In the genomic region with DNA sequence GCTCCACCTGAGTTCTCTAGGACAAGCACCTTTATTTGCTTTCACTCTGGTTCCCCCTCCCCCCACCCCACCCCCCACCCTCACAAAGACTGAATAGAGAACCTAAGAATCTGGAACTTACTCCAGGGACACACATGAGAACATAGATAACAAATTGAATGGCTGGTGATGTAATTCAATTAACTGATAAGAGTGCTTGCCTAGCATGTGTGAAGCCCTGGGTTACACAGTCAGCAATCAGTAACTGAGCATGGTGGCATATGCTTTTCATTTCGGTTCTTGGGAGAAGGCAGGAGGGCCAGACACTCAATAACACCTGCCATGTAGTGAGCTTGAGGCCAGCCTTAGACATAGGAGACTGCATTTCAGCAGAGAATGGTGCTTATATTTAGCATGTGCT, we compare ENCODE assay signal across 10 mouse cellular contexts. TPM values are rescaled to one million over a fixed set of nuclear protein-coding genes. Genes with fewer than 3 reads are reported as not detected.
DNase-seq lines count a peak whose midpoint lies in the region; ATAC-seq and TF ChIP-seq lines count a peak whose summit lies in the region.
"Had no signal": no experiment of that assay in that cellular context is flagged by ENCODE, and none has a peak within 500 bp of the region (broad histone marks: within the 10 kb centered on the region; RNA-seq: fewer than 3 reads in every experiment).

No protein-coding gene starts in this region.

- TF ChIP-seq POLR2A in myocyte (IDR thresholded peaks at IDR 0.05; ENCODE audit: insufficient read length, low read depth), result no peak

- H3K36me3 ChIP-seq in erythroblast, embryonic 14.5 days (ENCODE audit: control insufficient read depth), result peaks cover 23% of the 10 kb centered on the region
- H3K36me3 ChIP-seq in lung, embryonic 14.5 days (ENCODE audit: insufficient read depth), result no peaks in the 10 kb centered on the region
- H3K36me3 ChIP-seq in intestine, embryonic 14.5 days (ENCODE audit: control insufficient read depth, insufficient read depth, low read length), result peaks cover 5% of the 10 kb centered on the region; the same call in 1 of the 2 replicates
- no peaks in the 10 kb centered on the region for H3K36me3 ChIP-seq in myocyte (ENCODE audit: control insufficient read depth, insufficient read depth)

- H3K4me1 ChIP-seq in erythroblast, embryonic 14.5 days (ENCODE audit: control insufficient read depth), result peaks cover 35% of the 10 kb centered on the region
- H3K4me1 ChIP-seq in lung, embryonic 14.5 days (ENCODE audit: insufficient read depth), result peaks cover 5% of the 10 kb centered on the region; the same call in 1 of the 2 replicates
- peaks cover 7% of the 10 kb centered on the region; the same call in 1 of the 2 replicates for H3K4me1 ChIP-seq in intestine, embryonic 14.5 days (replicated peaks; ENCODE audit: control insufficient read depth, insufficient read depth, low read length)

- H3K27ac ChIP-seq in lung, embryonic 14.5 days (ENCODE audit: low read depth), result 0 out of 2 replicates have a peak overlapping the region, but pooled peaks have one; percentile 4
- H3K27ac ChIP-seq in intestine, embryonic 14.5 days (ENCODE audit: low read depth), result no peak overlapping the region

- H3K4me2 ChIP-seq in lung, embryonic 14.5 days, result peak overlapping the region; percentile 73
- H3K4me2 ChIP-seq in intestine, embryonic 14.5 days (ENCODE audit: low read length), result peak overlapping the region; percentile 72
- peak overlapping the region; percentile 81 for H3K4me2 ChIP-seq in myocyte (ENCODE audit: low read depth)

- peak overlapping the region; percentile 91 for H3K4me3 ChIP-seq in erythroblast, embryonic 14.5 days (replicated peaks)
- H3K4me3 ChIP-seq in lung, embryonic 14.5 days (ENCODE audit: low read depth, low read length), result no peak overlapping the region
- no peak overlapping the region for H3K4me3 ChIP-seq in intestine, embryonic 14.5 days (ENCODE audit: low read depth, low read length)
- peak overlapping the region; percentile 73 for H3K4me3 ChIP-seq in myocyte

- no peak for TF ChIP-seq CTCF in lung, embryonic 14.5 days (IDR thresholded peaks at IDR 0.05; ENCODE audit: low read depth)

- H3K9me3 ChIP-seq in erythroblast, embryonic 14.5 days (ENCODE audit: control insufficient read depth, low read length), result no peaks in the 10 kb centered on the region
- no peaks in the 10 kb centered on the region for H3K9me3 ChIP-seq in lung, embryonic 14.5 days (ENCODE audit: low read depth, low read length)
- no peaks in the 10 kb centered on the region for H3K9me3 ChIP-seq in intestine, embryonic 14.5 days (ENCODE audit: control insufficient read depth, low read length)

- no peak overlapping the region for H3K9ac ChIP-seq in lung, embryonic 14.5 days
- H3K9ac ChIP-seq in intestine, embryonic 14.5 days (ENCODE audit: low read length), result no peak overlapping the region

- DNase-seq in lung, embryonic 14.5 days, result no peak
- no peak for DNase-seq in lung, adult 18-20 months
- no peak for DNase-seq in intestine, embryonic 14.5 days (ENCODE audit: low spot score)
- DNase-seq in frontal cortex, adult 2 months (ENCODE audit: extremely low spot score in 1 of 2, low spot score in 1 of 2), result no peak
- DNase-seq in retina, postnatal 1 day, result no peak
- DNase-seq: gastrocnemius, postnatal 25 days had no signal

- no peak overlapping the region for H3ac ChIP-seq in myocyte (ENCODE audit: control insufficient read depth, insufficient read length)

- H3K27me3 ChIP-seq in erythroblast, embryonic 14.5 days (ENCODE audit: control insufficient read depth), result no peaks in the 10 kb centered on the region
- H3K27me3 ChIP-seq in lung, embryonic 14.5 days (ENCODE audit: insufficient read depth, low read length), result no peaks in the 10 kb centered on the region
- H3K27me3 ChIP-seq in intestine, embryonic 14.5 days (replicated peaks; ENCODE audit: control insufficient read depth, insufficient read depth, low read length), result no peaks in the 10 kb centered on the region
- no peaks in the 10 kb centered on the region for H3K27me3 ChIP-seq in myocyte (ENCODE audit: control insufficient read depth, insufficient read depth, insufficient read length)

- WGBS in lung, embryonic 14.5 days, result 62% methylated on average over 1 of the region's 1 CpGs
- WGBS in intestine, embryonic 14.5 days, result 53% methylated on average over 1 of the region's 1 CpGs

- no peaks in the 10 kb centered on the region for H3K79me2 ChIP-seq in myocyte (ENCODE audit: control insufficient read depth, insufficient read depth)

- ATAC-seq in erythroblast, adult 5-6 weeks (replicated peaks; ENCODE audit: low FRiP score, poor library complexity, severe bottlenecking), result no peak
- no peak for ATAC-seq in lung, embryonic 14.5 days (ENCODE audit: insufficient read depth)
- ATAC-seq in intestine, embryonic 14.5 days (replicated peaks; ENCODE audit: low FRiP score, low TSS enrichment, low read depth), result no peak
- ATAC-seq: lung, postnatal 0 days had no signal

TF ChIP-seq in myocyte, 11 proteins besides CTCF, POLR2A, EP300 and RAD21:
- TF ChIP-seq TCF3 (IDR thresholded peaks at IDR 0.05; ENCODE audit: insufficient read length, low read depth) (no peak), MAX (IDR thresholded peaks at IDR 0.05; ENCODE audit: low read depth) (no peak), MYOD1 (IDR thresholded peaks at IDR 0.05; ENCODE audit: control insufficient read depth in 1 of 3, insufficient read length in 2 of 3, low read depth in 2 of 3) (no peak), MYOG (IDR thresholded peaks at IDR 0.05; ENCODE audit: control insufficient read depth in 1 of 3, insufficient read depth in 1 of 3, insufficient read length in 2 of 3, low read depth in 2 of 3) (no peak), REST (IDR thresholded peaks at IDR 0.05; ENCODE audit: insufficient read depth, insufficient read length) (no peak), USF1 (IDR thresholded peaks at IDR 0.05; ENCODE audit: low read depth) (no peak), CEBPB (IDR thresholded peaks at IDR 0.05; ENCODE audit: insufficient read depth, poor library complexity, severe bottlenecking) (no peak), SRF (IDR thresholded peaks at IDR 0.05; ENCODE audit: control insufficient read depth, insufficient read length, low read depth) (no peak), E2F4 (IDR thresholded peaks at IDR 0.05; ENCODE audit: insufficient read depth) (no peak), POLR2AphosphoS2 (IDR thresholded peaks at IDR 0.05; ENCODE audit: insufficient read length, low read depth) (no peak), TCF12 (IDR thresholded peaks at IDR 0.05; ENCODE audit: insufficient read depth, poor library complexity, severe bottlenecking) (no peak)

RNA-seq across cellular contexts. Expression of a gene that starts 1.3 kb away (rescaled TPM):
- polyA plus RNA-seq in erythroblast, embryonic 14.5 days (2012), result 0.12 and 0.32 TPM in 2 replicates
- total RNA-seq in erythroblast, adult 5-6 weeks (2015; ENCODE audit: low replicate concordance), result 9.0 and 10.4 TPM in 2 replicates
- 2.1 and 8.5 TPM in 2 replicates for total RNA-seq in erythroblast, adult 5-6 weeks (2017; ENCODE audit: low replicate concordance)
- 13.4 and 13.6 TPM in 2 replicates for polyA plus RNA-seq in lung, embryonic 14.5 days (2014; fragmentation: Nextera tagmentation; extraction: Ambion mirVana)
- 18.2 and 18.6 TPM in 2 replicates for polyA plus RNA-seq in intestine, embryonic 14.5 days (2014; fragmentation: Nextera tagmentation; extraction: Ambion mirVana)
- polyA plus RNA-seq in myocyte (2012; fragmentation: generic; extraction: Trizol), result 9.3 TPM
- 5.9 and 7.3 TPM in 2 replicates for polyA plus RNA-seq in frontal cortex, adult 2 months (2012; rRNA removed)

RNA-seq across cellular contexts. Expression of a gene that starts 23.9 kb away (rescaled TPM):
- polyA plus RNA-seq in erythroblast, embryonic 14.5 days (2012), result not detected in 2 replicates
- total RNA-seq in erythroblast, adult 5-6 weeks (2015; ENCODE audit: low replicate concordance), result 10.0 TPM in 1 of 2 replicates, not detected in the other
- total RNA-seq in erythroblast, adult 5-6 weeks (2017; ENCODE audit: low replicate concordance), result 1.3 TPM in 1 of 2 replicates, not detected in the other
- not detected in 2 replicates for polyA plus RNA-seq in lung, embryonic 14.5 days (2014; fragmentation: Nextera tagmentation; extraction: Ambion mirVana)
- polyA plus RNA-seq in intestine, embryonic 14.5 days (2014; fragmentation: Nextera tagmentation; extraction: Ambion mirVana), result 0.30 TPM in 1 of 2 replicates, not detected in the other
- 0.19 TPM for polyA plus RNA-seq in myocyte (2012; fragmentation: generic; extraction: Trizol)
- 1.4 and 2.0 TPM in 2 replicates for polyA plus RNA-seq in frontal cortex, adult 2 months (2012; rRNA removed)
- total RNA-seq: gastrocnemius, postnatal 25 days had no signal
- polyA plus RNA-seq: lung, postnatal 0 days had no signal

Comparison
In these comparisons a context has a peak if more than half of its experiments do, and no peak if none do; other contexts are left out.
1. H3K4me3 ChIP-seq: peak in erythroblast, embryonic 14.5 days (single experiment) and myocyte (single experiment); none in lung, embryonic 14.5 days (single experiment) and intestine, embryonic 14.5 days (single experiment).
2. Peak in every context shown above with its lines, with median percentiles within 50 percentile points of each other: H3K4me2 ChIP-seq.